Mouse (Mus musculus) forebrain, embryonic 10.5 days (tissue): ENCODE data around the gene Trpm1. TPM values are rescaled to one million over a fixed set of nuclear protein-coding genes. Genes with fewer than 3 reads are reported as not detected.

Experiments used
- DNase-seq: peaks from one replicate; pipeline ENCODE4 v3.0.0-alpha.2; 2017; ENCODE audit warnings: low spot score; ENCODE audit errors: extremely low spot score
- H3K27ac ChIP-seq: fragments of 300-500 bp; sonication (generic); 2 replicates; pipeline ENCODE4 v1.5.1; 2016; ENCODE audit warnings: mild to moderate bottlenecking
- H3K27me3 ChIP-seq: fragments of 300-500 bp; sonication (generic); 2 replicates; pipeline ENCODE4 v1.6.1; 2016; ENCODE audit warnings: mild to moderate bottlenecking; ENCODE audit not compliant: poor library complexity, severe bottlenecking
- H3K36me3 ChIP-seq: fragments of 300-500 bp; sonication (generic); replicated peaks from 2 replicates; pipeline ENCODE4 v1.6.1; 2016; ENCODE audit warnings: mild to moderate bottlenecking, moderate library complexity
- H3K4me1 ChIP-seq: fragments of 300-500 bp; sonication (generic); 2 replicates; pipeline ENCODE4 v1.6.1; 2016
- H3K4me3 ChIP-seq: fragments of 300-500 bp; sonication (generic); 2 replicates; pipeline ENCODE4 v1.5.1; 2016; ENCODE audit warnings: mild to moderate bottlenecking, moderate library complexity
- H3K9me3 ChIP-seq: fragments of 300-500 bp; sonication (generic); 2 replicates; pipeline ENCODE4 v1.6.1; 2016; ENCODE audit warnings: mild to moderate bottlenecking, moderate library complexity
- WGBS: fragments of 180-500 bp; shearing (Covaris S2); methylation state at CpG from one replicate; pipeline ENCODE4 v1.1.7; 2016; 5-methylcytosine and 5-hydroxymethylcytosine counted together
- polyA plus RNA-seq: library from polyadenylated mRNA; unstranded; fragments of >200 nt; fragmentation: Nextera tagmentation; extraction: Ambion mirVana; gene quantifications from 2 replicates; pipeline ENCODE4 v1.2.1, GENCODE M21; 2016

Gene Trpm1
- polyA plus RNA-seq, 1 experiment from 2014 or later = 6.9 TPM

DNA sequence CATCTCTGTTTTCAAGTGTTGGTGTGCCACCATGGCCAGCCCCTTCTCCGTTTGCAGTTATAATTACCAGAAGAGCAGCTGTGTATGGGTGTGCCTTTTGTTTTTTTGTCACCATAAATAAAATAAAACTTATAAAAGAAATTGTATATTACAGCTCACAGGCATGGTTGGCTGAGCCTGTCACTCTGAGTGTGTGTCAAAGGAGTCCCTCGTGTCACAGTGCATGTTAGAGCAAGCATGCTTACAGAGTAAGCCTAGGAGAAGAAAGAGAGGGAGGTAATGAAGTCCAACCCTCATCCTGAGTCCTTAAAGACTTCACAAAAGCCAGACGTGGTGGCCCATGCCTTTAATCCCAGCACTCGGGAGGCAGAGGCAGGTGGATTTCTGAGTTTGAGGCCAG, 88.8 kb downstream of the Trpm1 start:
- Histone ChIP-seq H3K4me1 (no peaks in the 10 kb centered on the region), H3K9me3 (no peaks in the 10 kb centered on the region), H3K36me3 (no peaks in the 10 kb centered on the region), H3K4me3 (no peak overlapping the region), H3K27me3 (no peaks in the 10 kb centered on the region), H3K27ac (no peak overlapping the region)
- DNase-seq = no peak
- 74% methylated on average over 4 of the region's 4 CpGs for WGBS

DNA sequence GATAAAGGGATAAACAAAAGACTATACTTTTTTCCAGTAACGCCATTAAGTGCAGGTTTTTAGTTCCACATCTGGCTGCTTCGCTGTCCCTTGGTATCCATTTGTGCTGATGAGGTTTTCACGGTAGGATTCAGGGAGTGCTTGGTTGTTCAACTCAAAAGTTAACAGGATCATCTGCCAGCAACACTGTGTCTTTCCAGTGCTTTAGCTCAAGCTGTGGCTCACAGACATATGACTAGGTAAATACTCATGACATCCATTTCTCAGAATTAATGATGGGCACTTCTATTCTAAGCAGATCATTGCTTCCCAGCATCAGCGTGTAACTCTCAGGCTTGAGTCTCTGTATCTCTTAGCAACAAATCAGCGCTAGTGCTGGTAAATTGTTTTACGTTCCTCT, 90.7 kb downstream of the Trpm1 start:
- H3K9me3 ChIP-seq = no peaks in the 10 kb centered on the region
- no peak overlapping the region for H3K27ac ChIP-seq
- WGBS = 92% methylated on average over 6 of the region's 6 CpGs
- no peaks in the 10 kb centered on the region for H3K36me3 ChIP-seq
- no peaks in the 10 kb centered on the region for H3K27me3 ChIP-seq
- H3K4me3 ChIP-seq = no peak overlapping the region
- H3K4me1 ChIP-seq = no peaks in the 10 kb centered on the region
- no peak for DNase-seq

DNA sequence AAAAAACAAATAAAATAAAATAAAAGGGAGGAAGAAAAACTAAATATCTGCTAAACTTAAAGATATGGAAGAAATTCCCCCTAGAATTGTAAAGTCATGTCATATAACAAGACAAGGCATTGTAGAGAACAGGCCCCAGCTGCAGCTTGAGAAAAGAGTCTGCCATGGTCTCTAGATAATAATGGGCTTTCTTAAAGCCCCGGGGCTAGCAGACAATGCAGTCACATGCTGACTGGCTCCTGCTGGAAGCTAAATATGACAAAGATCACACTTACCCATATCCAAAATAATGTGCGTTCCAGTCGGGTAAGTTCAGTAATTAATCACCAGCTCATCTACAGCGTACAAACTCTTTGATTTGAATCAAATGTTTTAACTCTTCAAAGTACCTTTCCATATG, 93.1 kb downstream of the Trpm1 start:
- H3K27me3 ChIP-seq = no peaks in the 10 kb centered on the region
- H3K9me3 ChIP-seq = no peaks in the 10 kb centered on the region
- no peaks in the 10 kb centered on the region for H3K36me3 ChIP-seq
- DNase-seq = no peak
- WGBS = 75% methylated on average over 4 of the region's 4 CpGs
- H3K4me1 ChIP-seq = no peaks in the 10 kb centered on the region
- H3K4me3 ChIP-seq = no peak overlapping the region
- no peak overlapping the region for H3K27ac ChIP-seq

DNA sequence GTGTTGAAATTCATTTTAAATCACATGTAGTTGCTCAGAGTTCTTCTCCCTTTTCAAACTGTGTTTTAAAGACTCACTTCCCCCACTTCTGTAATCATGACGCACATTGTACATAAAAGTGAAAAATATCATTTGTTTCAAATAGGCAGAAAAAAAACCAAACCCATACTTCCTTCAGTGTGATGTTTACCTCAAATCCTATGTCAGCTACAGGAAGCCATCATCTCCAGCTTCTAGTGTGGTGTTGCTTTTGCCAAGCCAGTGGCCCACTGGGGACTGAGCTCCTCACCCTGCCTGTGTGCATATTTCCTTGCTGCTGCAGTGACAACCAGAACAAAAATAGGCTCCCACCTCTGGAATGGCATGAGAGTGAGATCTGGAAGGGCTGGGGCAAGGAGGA, 94.7 kb downstream of the Trpm1 start:
- no peaks in the 10 kb centered on the region for H3K9me3 ChIP-seq
- no peak overlapping the region for H3K4me3 ChIP-seq
- H3K27ac ChIP-seq = no peak overlapping the region
- H3K36me3 ChIP-seq = no peaks in the 10 kb centered on the region
- no peak for DNase-seq
- H3K27me3 ChIP-seq = no peaks in the 10 kb centered on the region
- 94% methylated on average over 1 of the region's 1 CpGs for WGBS
- H3K4me1 ChIP-seq = no peaks in the 10 kb centered on the region

DNA sequence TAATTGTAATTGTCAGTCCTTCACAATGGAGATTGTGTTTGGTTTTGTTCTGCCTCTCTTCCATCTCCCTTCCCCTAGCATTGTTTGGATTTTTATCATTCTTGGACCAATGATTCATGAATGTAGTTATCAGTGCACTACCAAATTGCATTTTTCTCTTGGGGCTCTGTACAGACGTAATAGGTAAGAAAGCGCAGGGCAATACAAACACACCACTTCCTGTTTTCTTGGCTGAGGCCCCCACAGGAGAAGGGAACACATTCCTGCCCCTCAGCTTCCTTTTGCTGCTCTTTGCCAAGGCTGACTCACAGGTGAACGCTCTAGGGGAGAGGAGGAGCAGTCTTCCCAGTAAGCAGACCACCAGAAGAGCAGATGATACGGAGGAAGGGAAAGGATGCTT, 96.1 kb downstream of the Trpm1 start:
- 82% methylated on average over 4 of the region's 4 CpGs for WGBS
- Histone ChIP-seq H3K36me3 (no peaks in the 10 kb centered on the region), H3K9me3 (no peaks in the 10 kb centered on the region), H3K27me3 (no peaks in the 10 kb centered on the region), H3K4me3 (no peak overlapping the region), H3K4me1 (no peaks in the 10 kb centered on the region), H3K27ac (no peak overlapping the region)
- no peak for DNase-seq

DNA sequence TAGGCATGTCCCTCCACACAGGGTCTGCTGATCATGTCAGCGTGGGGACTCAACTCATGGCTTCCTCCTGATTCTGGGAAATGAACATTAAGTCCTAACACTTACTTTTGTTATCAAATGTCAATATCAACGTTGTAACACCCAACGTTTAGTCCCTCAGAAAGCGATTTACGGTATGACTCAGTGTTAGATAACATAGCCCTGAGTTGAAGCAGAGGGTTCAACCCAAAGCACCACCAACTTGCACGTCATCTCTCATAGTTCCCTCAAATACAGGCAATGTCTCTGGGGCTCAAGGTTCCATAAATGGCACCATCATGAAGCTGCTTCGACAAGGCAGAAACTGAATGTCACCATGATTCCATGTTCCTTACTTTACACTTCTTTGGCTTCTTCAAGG, 96.8 kb downstream of the Trpm1 start:
- DNase-seq = no peak
- Histone ChIP-seq H3K4me3 (no peak overlapping the region), H3K27ac (no peak overlapping the region), H3K36me3 (no peaks in the 10 kb centered on the region), H3K27me3 (no peaks in the 10 kb centered on the region), H3K4me1 (no peaks in the 10 kb centered on the region), H3K9me3 (no peaks in the 10 kb centered on the region)
- WGBS = 91% methylated on average over 7 of the region's 7 CpGs

DNA sequence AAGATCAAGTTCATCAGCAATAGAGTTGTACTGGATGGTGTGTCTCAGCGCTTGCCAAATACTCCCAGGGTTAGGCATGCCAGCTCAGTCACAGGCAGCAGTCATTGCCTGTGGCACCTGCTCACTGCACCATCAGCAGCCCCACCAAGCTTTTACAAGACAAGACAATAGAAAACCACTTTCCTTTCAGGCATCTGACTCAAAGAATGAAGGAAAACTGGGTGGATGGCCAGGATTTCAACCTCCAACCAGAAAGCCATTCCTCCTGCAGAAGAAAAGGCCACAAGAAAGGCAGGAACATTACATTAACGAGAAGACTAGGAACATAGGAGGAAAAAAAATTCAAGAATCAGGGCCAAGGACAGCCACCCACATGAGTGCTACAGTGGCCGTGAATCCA, 100.1 kb downstream of the Trpm1 start:
- no peaks in the 10 kb centered on the region for H3K4me1 ChIP-seq
- H3K27ac ChIP-seq = no peak overlapping the region
- WGBS = 91% methylated on average over 3 of the region's 3 CpGs
- H3K9me3 ChIP-seq = no peaks in the 10 kb centered on the region
- no peak overlapping the region for H3K4me3 ChIP-seq
- no peaks in the 10 kb centered on the region for H3K36me3 ChIP-seq
- no peak for DNase-seq
- H3K27me3 ChIP-seq = no peaks in the 10 kb centered on the region

DNA sequence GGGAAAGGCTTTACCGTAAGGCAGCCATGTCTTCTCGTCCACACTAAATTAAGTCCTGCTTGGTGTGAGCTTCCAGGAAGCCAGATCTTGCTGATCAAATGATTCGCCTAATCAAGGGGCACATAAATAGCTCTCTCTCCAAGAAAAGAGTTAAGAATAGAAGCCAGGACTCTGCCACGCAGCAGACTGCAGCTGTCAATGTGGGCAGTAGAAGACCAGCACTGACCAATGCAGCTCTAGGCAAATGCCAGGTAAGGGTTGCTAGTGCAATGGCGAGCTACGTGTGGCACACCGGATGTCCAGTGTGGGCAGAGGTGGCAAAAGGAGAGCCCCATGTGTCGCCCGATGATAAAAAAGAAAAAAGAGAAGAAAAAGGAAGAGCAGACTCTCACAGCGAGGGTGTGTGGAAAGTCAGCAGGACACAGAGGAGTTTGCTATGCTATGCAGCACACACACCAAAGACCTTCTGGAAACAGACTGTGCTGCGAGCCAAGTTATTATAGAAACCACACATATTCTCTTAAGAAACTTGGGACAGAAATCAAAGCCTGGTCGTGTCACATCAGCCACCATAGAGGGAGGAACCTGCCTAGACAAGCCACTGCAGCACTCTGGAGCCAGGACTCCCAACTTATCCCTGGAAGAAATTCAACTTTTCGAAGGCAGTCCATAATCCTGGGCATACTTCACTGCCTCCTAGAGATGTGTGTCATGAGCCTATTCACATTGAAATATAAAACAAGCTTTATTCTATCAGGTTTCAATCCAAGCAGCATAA, 112.1 kb downstream of the Trpm1 start:
- H3K27ac ChIP-seq = no peak overlapping the region
- 92% methylated on average over 13 of the region's 13 CpGs for WGBS
- no peak overlapping the region for H3K4me3 ChIP-seq
- DNase-seq = no peak
- peaks cover 5% of the 10 kb centered on the region for H3K4me1 ChIP-seq
- peaks cover 12% of the 10 kb centered on the region; the same call in 1 of the 2 replicates for H3K9me3 ChIP-seq
- no peaks in the 10 kb centered on the region for H3K36me3 ChIP-seq
- H3K27me3 ChIP-seq = peaks cover 37% of the 10 kb centered on the region

DNA sequence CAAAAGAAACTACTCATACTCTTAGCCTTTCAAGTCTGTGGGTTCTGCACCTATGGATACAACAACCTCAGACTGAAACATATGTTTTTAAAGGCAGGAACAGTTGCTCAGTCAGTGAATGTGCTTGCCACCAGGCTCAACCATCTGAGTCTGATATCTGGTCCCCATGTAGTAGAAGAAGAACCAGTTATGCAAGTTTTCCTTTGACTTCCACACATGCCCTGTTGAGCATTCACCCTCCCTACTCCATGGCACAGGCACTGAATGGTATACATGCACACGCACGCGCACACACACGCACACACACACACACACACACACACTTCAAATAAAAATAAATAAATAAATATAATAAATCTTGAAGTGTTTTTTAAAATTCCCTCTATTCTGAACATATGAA, 113.0 kb downstream of the Trpm1 start:
- H3K9me3 ChIP-seq = peaks cover 6% of the 10 kb centered on the region; the same call in 1 of the 2 replicates
- H3K4me1 ChIP-seq = peaks cover 10% of the 10 kb centered on the region
- no peaks in the 10 kb centered on the region for H3K36me3 ChIP-seq
- H3K27ac ChIP-seq = no peak overlapping the region
- DNase-seq = no peak
- H3K4me3 ChIP-seq = no peak overlapping the region
- WGBS = 96% methylated on average over 4 of the region's 4 CpGs
- peaks cover 37% of the 10 kb centered on the region for H3K27me3 ChIP-seq

DNA sequence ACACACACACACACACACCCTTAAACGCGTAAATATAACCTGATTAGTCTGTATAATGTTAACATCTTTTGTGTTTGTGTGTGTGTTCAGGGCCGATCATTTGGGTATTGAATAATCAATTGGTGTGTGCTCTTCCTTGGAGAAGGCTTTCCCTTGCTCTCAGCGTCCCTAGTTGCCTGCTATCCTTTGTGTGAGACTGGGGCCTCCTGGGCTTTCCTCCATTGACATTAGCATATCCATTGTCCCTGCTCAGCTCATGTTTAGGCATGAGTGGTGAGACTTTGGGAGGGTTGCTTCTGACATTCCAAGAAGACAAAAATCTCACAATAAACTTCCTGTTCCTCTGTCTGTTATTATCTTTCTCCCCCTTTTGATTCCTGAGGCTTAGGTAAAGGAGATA, 118.3 kb downstream of the Trpm1 start:
- Histone ChIP-seq H3K9me3 (no peaks in the 10 kb centered on the region), H3K36me3 (no peaks in the 10 kb centered on the region), H3K27ac (peak overlapping the region; percentile 65), H3K4me1 (peaks cover 29% of the 10 kb centered on the region), H3K27me3 (peaks cover 37% of the 10 kb centered on the region), H3K4me3 (no peak overlapping the region)
- WGBS = 25% methylated on average over 4 of the region's 4 CpGs
- peak; percentile 46 for DNase-seq

DNA sequence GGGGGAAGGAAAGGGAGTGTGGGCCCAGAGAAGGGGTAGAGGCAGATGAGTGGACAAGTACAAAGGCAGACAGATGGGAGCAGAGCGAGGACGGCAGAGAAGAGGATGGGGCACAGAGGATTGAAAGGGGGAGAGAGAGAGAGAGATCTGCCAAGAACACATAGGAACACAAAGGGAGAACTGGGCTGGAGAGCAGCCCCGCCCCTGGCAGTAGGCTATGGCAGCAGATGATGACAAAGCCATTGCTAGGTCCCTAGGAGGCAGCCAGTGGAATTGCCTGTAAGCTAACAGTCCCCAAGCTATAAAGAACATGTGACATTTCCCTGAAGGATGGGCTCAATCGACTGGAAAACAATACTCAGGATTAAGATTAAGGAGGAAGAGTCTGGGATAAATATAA, 121.9 kb downstream of the Trpm1 start:
- no peak overlapping the region for H3K4me3 ChIP-seq
- peaks cover 25% of the 10 kb centered on the region for H3K4me1 ChIP-seq
- no peak overlapping the region for H3K27ac ChIP-seq
- no peaks in the 10 kb centered on the region for H3K9me3 ChIP-seq
- H3K27me3 ChIP-seq = peaks cover 1% of the 10 kb centered on the region
- no peaks in the 10 kb centered on the region for H3K36me3 ChIP-seq
- 68% methylated on average over 4 of the region's 4 CpGs for WGBS
- no peak for DNase-seq

DNA sequence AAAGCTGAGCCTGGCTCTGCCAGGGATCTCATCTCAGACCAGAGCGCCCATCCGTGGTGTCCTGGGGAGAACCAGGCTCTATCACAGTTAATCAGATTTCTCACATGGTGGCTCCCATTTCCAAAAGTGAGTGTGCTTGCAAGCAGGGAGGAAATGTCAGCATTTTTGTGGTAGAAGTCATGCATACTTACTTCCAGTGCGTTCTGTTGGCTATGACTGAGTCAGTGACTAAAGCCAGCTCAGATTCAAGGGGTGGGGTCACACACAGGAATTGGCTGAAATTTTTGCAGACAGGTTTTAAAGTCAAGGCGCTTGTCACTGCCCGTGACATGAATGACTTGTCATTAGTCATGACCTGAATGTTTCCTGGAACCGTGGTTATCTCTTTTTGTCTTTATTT, 123.3 kb downstream of the Trpm1 start:
- 72% methylated on average over 6 of the region's 6 CpGs for WGBS

DNA sequence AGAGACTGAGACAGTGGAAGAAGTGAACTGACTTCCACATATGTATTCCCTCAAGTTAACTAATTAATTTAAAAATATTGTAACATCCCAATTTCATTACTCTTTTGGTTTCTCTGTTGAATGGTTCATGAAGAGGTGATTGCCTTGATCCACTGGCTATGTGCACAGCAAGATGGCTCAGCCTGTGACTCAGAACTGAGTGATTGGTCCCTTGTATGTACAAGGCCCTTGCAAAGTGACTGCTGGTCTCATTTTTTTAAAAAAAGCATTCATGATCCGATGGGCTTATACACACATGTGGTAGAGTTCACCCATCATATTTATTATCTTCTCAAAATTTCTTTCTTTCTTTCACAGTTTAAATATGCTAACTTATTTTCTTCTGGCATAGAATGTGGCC, 124.9 kb downstream of the Trpm1 start:
- Histone ChIP-seq H3K36me3 (no peaks in the 10 kb centered on the region), H3K27me3 (no peaks in the 10 kb centered on the region; the same call in 1 of the 2 replicates), H3K4me1 (peaks cover 10% of the 10 kb centered on the region), H3K27ac (no peak overlapping the region), H3K4me3 (no peak overlapping the region), H3K9me3 (no peaks in the 10 kb centered on the region)
- DNase-seq = no peak
- WGBS = 98% methylated on average over 1 of the region's 1 CpGs

More for the DNA sequence above, 123.3 kb downstream of the Trpm1 start:
- H3K27ac ChIP-seq = no peak overlapping the region
- H3K36me3 ChIP-seq = no peaks in the 10 kb centered on the region
- H3K4me3 ChIP-seq = no peak overlapping the region
- H3K27me3 ChIP-seq = no peaks in the 10 kb centered on the region; the same call in 1 of the 2 replicates
- no peaks in the 10 kb centered on the region for H3K9me3 ChIP-seq
- peaks cover 17% of the 10 kb centered on the region for H3K4me1 ChIP-seq
- no peak for DNase-seq

DNA sequence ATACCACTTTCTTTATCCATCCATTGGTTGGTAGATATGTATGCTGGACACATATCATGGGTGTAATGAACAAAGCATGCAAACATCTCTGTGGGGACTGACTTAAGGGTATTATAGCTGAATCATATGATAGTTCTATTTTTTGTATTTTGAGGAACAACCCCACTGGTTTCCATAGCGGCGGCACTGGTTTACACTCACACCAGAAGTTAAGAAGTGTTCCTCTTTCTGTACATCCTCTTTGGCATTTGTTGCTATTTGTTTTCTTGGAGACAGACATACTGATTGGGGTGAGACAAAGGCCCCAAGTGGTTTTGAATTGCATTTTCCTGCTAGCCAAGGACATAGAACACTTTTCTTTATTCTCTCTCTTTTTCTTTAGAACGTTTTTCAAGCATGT, 125.9 kb downstream of the Trpm1 start:
- no peaks in the 10 kb centered on the region for H3K27me3 ChIP-seq
- H3K27ac ChIP-seq = no peak overlapping the region
- no peaks in the 10 kb centered on the region for H3K36me3 ChIP-seq
- DNase-seq = no peak
- 84% methylated on average over 3 of the region's 3 CpGs for WGBS
- peaks cover 10% of the 10 kb centered on the region for H3K4me1 ChIP-seq
- H3K4me3 ChIP-seq = no peak overlapping the region
- no peaks in the 10 kb centered on the region for H3K9me3 ChIP-seq
